Mouse (Mus musculus): ENCODE measurements around the gene Txlna. TPM values are rescaled to one million over a fixed set of nuclear protein-coding genes. Genes with fewer than 3 reads are reported as not detected.

Gene Txlna
- polyA plus RNA-seq (2016; fragmentation: Nextera tagmentation; extraction: Ambion mirVana), result 100 TPM in 2 replicates

DNA sequence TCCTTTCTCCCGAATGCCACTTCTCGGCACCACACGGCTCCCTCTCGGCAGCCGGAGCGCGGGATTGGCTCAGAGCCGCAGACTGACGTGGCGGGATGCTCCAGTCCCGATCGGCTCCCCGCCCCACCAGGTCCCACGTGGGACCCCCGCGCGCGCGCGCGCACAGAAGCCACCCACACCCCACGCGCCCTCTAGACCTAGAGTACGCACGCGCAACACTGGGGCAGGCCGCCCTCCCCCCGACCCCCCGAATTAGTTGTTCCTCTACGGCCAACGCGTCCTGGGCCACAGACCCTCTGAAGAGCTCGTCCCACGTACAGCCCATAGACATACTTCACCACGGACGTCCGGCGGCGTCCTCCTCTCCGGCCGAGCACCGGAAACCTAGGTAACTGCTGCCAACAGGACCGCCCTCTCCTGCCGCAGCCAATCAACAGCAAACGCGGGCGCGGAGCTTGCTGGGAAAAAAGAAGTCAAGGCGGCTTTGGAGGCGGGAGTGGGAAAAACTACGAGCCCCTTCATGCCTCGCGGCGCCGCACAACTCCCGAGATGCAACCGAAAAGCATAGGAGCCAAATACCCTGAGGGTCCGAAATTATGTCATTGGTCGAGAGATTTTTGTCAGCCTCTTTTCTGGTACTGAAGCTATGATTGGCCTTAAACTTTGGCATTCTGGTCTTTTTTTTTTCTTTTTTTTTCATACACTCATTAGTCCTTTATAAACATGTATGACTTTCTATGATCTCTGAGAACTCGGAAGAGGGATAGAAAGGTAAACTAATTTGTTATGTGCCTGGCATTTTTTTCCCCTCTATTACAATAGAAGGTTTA lies at the start of gene Txlna:
TSS of gene Txlna (minus strand) at position 428 of the 830 bp plus-strand sequence.
- H3K4me3 ChIP-seq, result peak within 1 kb of the TSS; percentile 80
- peak within 1 kb of the TSS; percentile 91 for H3K27ac ChIP-seq
- peak; percentile 93 for ATAC-seq (ENCODE audit: insufficient number of reproducible peaks, insufficient read depth, low FRiP score, low TSS enrichment)
- H3K4me2 ChIP-seq (replicated peaks), result peak within 1 kb of the TSS; percentile 93
- under 1% methylated on average over 60 of the region's 60 CpGs for WGBS
- H3K36me3 ChIP-seq, result peaks cover 50% of the 10 kb centered on the region
- H3K4me1 ChIP-seq, result peaks cover 18% of the 10 kb centered on the region
- no peaks in the 10 kb centered on the region for H3K9me3 ChIP-seq
- no peaks in the 10 kb centered on the region for H3K27me3 ChIP-seq
- H3K9ac ChIP-seq, result peak within 1 kb of the TSS; percentile 85

GRCm38 (mm10) chr4:129684531-129684930 lies 43.7 kb upstream of the Txlna start:
- H3K36me3 ChIP-seq, result peaks cover 92% of the 10 kb centered on the region

GRCm38 (mm10) chr4:129683901-129684493 lies 43.1 kb upstream of the Txlna start:
- H3K4me2 ChIP-seq (replicated peaks), result no peak overlapping the region
- 88% methylated on average over 11 of the region's 11 CpGs for WGBS
- H3K4me3 ChIP-seq, result no peak overlapping the region
- ATAC-seq (ENCODE audit: insufficient number of reproducible peaks, insufficient read depth, low FRiP score, low TSS enrichment), result no peak
- no peaks in the 10 kb centered on the region for H3K9me3 ChIP-seq
- H3K4me1 ChIP-seq, result no peaks in the 10 kb centered on the region
- H3K27me3 ChIP-seq, result no peaks in the 10 kb centered on the region
- no peak overlapping the region for H3K9ac ChIP-seq
- H3K27ac ChIP-seq, result no peak overlapping the region
- peaks cover 90% of the 10 kb centered on the region for H3K36me3 ChIP-seq

More at GRCm38 (mm10) chr4:129684531-129684930, 43.7 kb upstream of the Txlna start:
- Histone ChIP-seq H3K4me3 (no peak overlapping the region), H3K27ac (no peak overlapping the region), H3K27me3 (no peaks in the 10 kb centered on the region), H3K9me3 (no peaks in the 10 kb centered on the region), H3K9ac (no peak overlapping the region), H3K4me1 (no peaks in the 10 kb centered on the region), H3K4me2 (replicated peaks) (no peak overlapping the region)
- whole genome bisulfite sequencing, result 91% methylated on average over 6 of the region's 6 CpGs
- ATAC-seq (ENCODE audit: insufficient number of reproducible peaks, insufficient read depth, low FRiP score, low TSS enrichment), result no peak

- Histone ChIP-seq H3K27ac (no peak overlapping the region), H3K36me3 (peaks cover 90% of the 10 kb centered on the region), H3K4me1 (no peaks in the 10 kb centered on the region), H3K4me3 (no peak overlapping the region), H3K27me3 (no peaks in the 10 kb centered on the region), H3K4me2 (replicated peaks) (no peak overlapping the region), H3K9me3 (no peaks in the 10 kb centered on the region), H3K9ac (no peak overlapping the region)
- WGBS, result 96% methylated on average over 11 of the region's 11 CpGs
- ATAC-seq (ENCODE audit: insufficient number of reproducible peaks, insufficient read depth, low FRiP score, low TSS enrichment), result no peak
Observed at GRCm38 (mm10) chr4:129681837-129682236, 41.0 kb upstream of the Txlna start.

DNA sequence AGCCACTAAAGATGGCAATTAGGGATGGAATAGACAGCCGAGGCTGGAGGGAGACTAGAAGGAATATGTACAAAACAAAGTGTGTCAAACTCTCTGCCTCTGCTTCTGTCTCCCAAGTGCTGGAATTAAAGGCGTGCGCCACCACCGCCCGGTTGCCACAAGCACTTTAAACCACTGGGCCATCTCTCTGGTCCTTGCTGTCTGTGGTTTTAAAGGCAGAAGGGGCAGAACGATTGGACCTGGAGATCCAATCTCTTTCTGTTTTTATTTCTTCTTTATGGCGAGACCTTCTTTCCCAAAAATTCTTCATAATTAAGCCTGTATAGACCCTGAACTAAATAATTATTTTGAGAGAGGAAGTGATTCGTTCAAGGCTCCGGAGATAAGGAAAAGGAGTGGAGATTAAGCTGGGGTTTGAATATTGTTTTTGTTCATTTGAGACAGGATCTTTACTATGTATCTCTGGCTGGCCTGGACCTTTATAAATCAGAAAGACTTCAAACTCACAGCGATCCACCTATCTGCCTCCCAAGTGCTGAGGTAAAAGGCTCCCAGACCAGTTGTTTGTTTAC lies 32.1 kb upstream of the Txlna start:
- Histone ChIP-seq H3K4me2 (replicated peaks) (peak overlapping the region; percentile 87), H3K9me3 (no peaks in the 10 kb centered on the region), H3K27me3 (no peaks in the 10 kb centered on the region), H3K9ac (peak overlapping the region; percentile 99; the same call in 1 of the 2 replicates), H3K27ac (peak overlapping the region; percentile 95), H3K4me1 (peaks cover 14% of the 10 kb centered on the region), H3K36me3 (peaks cover 30% of the 10 kb centered on the region), H3K4me3 (peak overlapping the region; percentile 99)
- ATAC-seq (ENCODE audit: insufficient number of reproducible peaks, insufficient read depth, low FRiP score, low TSS enrichment), result no peak
- 6% methylated on average over 10 of the region's 10 CpGs for WGBS

- peaks cover 14% of the 10 kb centered on the region for H3K4me1 ChIP-seq
- peak within 1 kb of the TSS; percentile 99 for H3K9ac ChIP-seq
- no peaks in the 10 kb centered on the region for H3K9me3 ChIP-seq
- H3K4me2 ChIP-seq (replicated peaks), result peak within 1 kb of the TSS; percentile 87
- peak within 1 kb of the TSS; percentile 95 for H3K27ac ChIP-seq
- under 1% methylated on average over 65 of the region's 65 CpGs for WGBS
- H3K36me3 ChIP-seq, result peaks cover 26% of the 10 kb centered on the region
- H3K4me3 ChIP-seq, result peak within 1 kb of the TSS; percentile 99
- no peaks in the 10 kb centered on the region for H3K27me3 ChIP-seq
- ATAC-seq (ENCODE audit: insufficient number of reproducible peaks, insufficient read depth, low FRiP score, low TSS enrichment), result peak; percentile 83
Observed at GRCm38 (mm10) chr4:129672083-129672877, 31.4 kb upstream of the Txlna start, which contains the start of gene Kpna6. Gene Kpna6, minus strand, starts transcription at chr4:129672767.

DNA sequence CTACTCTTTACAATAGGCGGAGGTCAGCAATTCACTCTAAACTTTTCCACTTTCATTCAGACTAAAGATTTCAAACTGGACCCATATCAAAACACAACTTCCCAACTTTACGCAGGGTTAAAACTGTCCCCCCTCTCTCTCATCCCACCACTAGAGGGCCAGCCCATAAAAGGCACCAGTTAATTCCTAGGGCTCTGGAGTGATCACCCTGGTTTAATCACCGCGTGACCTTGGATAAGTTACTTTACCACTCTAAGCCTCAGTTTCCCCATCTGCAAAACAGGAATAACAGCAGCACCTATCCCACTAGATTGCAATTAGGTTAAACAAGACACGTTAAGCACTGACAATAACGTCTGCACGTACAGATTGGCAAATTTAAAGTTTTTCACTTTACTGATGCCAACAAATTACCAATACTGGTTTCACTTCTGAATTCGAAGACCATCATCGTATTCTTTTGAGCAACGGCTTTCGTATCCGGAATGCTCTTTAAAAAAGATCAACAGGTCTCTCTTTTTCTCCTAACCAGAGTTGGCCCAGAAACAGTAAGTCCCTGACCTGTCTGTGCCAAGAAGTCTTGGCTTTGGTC lies 30.7 kb upstream of the Txlna start:
- H3K36me3 ChIP-seq, result peaks cover 19% of the 10 kb centered on the region
- H3K4me2 ChIP-seq (replicated peaks), result peak overlapping the region; percentile 87
- no peaks in the 10 kb centered on the region for H3K27me3 ChIP-seq
- no peak for ATAC-seq (ENCODE audit: insufficient number of reproducible peaks, insufficient read depth, low FRiP score, low TSS enrichment)
- H3K27ac ChIP-seq, result peak overlapping the region; percentile 95
- H3K4me1 ChIP-seq, result peaks cover 14% of the 10 kb centered on the region
- 7% methylated on average over 12 of the region's 12 CpGs for WGBS
- peak overlapping the region; percentile 99 for H3K4me3 ChIP-seq
- H3K9me3 ChIP-seq, result no peaks in the 10 kb centered on the region
- peak overlapping the region; percentile 99 for H3K9ac ChIP-seq

GRCm38 (mm10) chr4:129662255-129662813 lies 21.5 kb upstream of the Txlna start:
- ATAC-seq (ENCODE audit: insufficient number of reproducible peaks, insufficient read depth, low FRiP score, low TSS enrichment), result no peak
- Histone ChIP-seq H3K27ac (no peak overlapping the region; the same call in 1 of the 2 replicates), H3K9me3 (no peaks in the 10 kb centered on the region), H3K27me3 (no peaks in the 10 kb centered on the region), H3K4me3 (no peak overlapping the region), H3K36me3 (peaks cover 37% of the 10 kb centered on the region), H3K4me2 (replicated peaks) (no peak overlapping the region), H3K9ac (no peak overlapping the region), H3K4me1 (no peaks in the 10 kb centered on the region)
- WGBS, result 84% methylated on average over 3 of the region's 3 CpGs

DNA sequence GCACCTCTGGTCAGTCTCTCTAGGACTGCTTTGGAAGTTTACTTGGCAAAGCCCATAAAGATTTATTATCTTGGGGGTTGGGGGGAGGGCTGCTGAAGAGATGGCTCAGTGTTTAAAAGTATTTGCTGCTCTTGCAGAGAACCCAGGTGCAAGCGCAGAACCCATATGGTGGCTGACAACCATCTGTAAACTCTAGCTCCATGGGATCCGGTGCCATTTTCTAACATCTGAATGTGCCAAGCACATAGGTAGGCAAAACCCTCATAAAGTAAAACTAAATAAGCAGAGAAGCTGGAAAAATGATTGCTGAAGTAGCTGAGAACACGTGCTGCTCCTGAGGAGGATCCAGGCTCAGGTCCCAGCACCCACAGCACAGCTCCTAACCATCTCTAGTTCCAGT lies 20.7 kb upstream of the Txlna start:
- Histone ChIP-seq H3K27ac (no peak overlapping the region), H3K36me3 (peaks cover 42% of the 10 kb centered on the region), H3K9me3 (no peaks in the 10 kb centered on the region), H3K9ac (no peak overlapping the region), H3K4me1 (no peaks in the 10 kb centered on the region), H3K4me2 (replicated peaks) (no peak overlapping the region), H3K4me3 (no peak overlapping the region), H3K27me3 (no peaks in the 10 kb centered on the region)
- WGBS, result 91% methylated on average over 3 of the region's 3 CpGs
- ATAC-seq (ENCODE audit: insufficient number of reproducible peaks, insufficient read depth, low FRiP score, low TSS enrichment), result no peak

- WGBS, result 92% methylated on average over 14 of the region's 14 CpGs
- ATAC-seq (ENCODE audit: insufficient number of reproducible peaks, insufficient read depth, low FRiP score, low TSS enrichment), result no peak
- Histone ChIP-seq H3K4me3 (no peak overlapping the region), H3K9ac (no peak overlapping the region), H3K27me3 (no peaks in the 10 kb centered on the region), H3K27ac (no peak overlapping the region), H3K4me1 (no peaks in the 10 kb centered on the region), H3K36me3 (peaks cover 81% of the 10 kb centered on the region), H3K9me3 (no peaks in the 10 kb centered on the region), H3K4me2 (replicated peaks) (no peak overlapping the region)
Observed at GRCm38 (mm10) chr4:129654770-129655169, 13.9 kb upstream of the Txlna start.

GRCm38 (mm10) chr4:129650359-129650758 lies 9.5 kb upstream of the Txlna start:
- H3K27ac ChIP-seq, result no peak overlapping the region
- peaks cover 90% of the 10 kb centered on the region for H3K36me3 ChIP-seq
- H3K27me3 ChIP-seq, result no peaks in the 10 kb centered on the region
- H3K9me3 ChIP-seq, result no peaks in the 10 kb centered on the region
- ATAC-seq (ENCODE audit: insufficient number of reproducible peaks, insufficient read depth, low FRiP score, low TSS enrichment), result no peak
- H3K4me2 ChIP-seq (replicated peaks), result no peak overlapping the region
- H3K4me1 ChIP-seq, result no peaks in the 10 kb centered on the region
- 92% methylated on average over 8 of the region's 8 CpGs for WGBS
- no peak overlapping the region for H3K4me3 ChIP-seq
- no peak overlapping the region for H3K9ac ChIP-seq

Data from embryonic facial prominence, embryonic 12.5 days (tissue).